Mouse (Mus musculus): Measurements from ENCODE around the gene 4921530L21Rik. TPM values are rescaled to one million over a fixed set of nuclear protein-coding genes. Genes with fewer than 3 reads are reported as not detected.

Gene 4921530L21Rik
- polyA plus RNA-seq (2016; fragmentation: Nextera tagmentation; extraction: Ambion mirVana): not detected in 2 replicates

DNA sequence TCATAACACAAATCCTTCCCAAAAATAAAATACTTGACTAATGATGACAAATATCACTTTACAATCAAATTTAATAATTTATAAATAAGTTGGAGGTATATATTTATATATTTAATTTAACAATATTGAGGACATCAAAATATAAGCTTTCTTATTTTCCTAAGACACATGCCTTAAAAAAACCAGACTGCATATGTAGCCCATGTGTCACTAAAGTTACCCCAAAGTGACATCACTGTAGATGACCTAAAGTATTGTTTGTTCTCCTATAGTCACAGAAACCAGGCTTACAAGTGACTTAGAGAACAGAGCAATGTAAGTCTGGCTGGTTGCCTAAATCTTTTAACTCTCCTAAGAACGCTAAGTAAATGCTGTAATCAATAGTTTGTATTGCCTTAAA, at the start of gene 4921530L21Rik:
4921530L21Rik (plus strand) TSS at position 301 of the 400 bp plus-strand sequence.
- ATAC-seq (ENCODE audit: insufficient number of reproducible peaks, low FRiP score): no peak
- H3K9me3 ChIP-seq (replicated peaks): no peaks in the 10 kb centered on the region

DNA sequence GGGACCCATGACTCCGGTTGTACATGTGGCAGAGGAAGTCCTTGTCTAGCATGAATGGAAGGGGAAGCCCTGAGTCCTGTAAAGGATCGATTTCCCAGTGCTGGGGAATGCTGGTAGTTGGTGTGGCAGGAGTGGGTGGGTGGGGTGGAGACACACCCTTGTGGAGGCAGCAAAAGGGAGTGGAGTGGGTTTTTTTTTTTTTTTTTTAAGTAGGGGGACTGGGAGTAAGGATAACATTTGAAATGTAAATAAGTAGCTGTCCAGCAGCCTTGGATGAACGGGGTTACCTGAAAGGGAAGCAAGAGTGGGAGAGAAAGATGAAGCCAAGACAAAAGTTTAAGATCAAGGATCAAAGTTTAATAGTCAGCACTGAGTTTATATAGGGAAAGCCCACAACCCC, 47.2 kb upstream of the 4921530L21Rik start:
- no peak for ATAC-seq (ENCODE audit: insufficient number of reproducible peaks, low FRiP score)
- WGBS: 60% methylated on average over 3 of the region's 3 CpGs

More for the DNA sequence above, at the start of gene 4921530L21Rik:
- Histone ChIP-seq H3K4me2 (no peak within 1 kb of the TSS), H3K4me3 (no peak within 1 kb of the TSS), H3K9ac (no peak within 1 kb of the TSS), H3K36me3 (no peaks in the 10 kb centered on the region), H3K27ac (ENCODE audit: poor library complexity, severe bottlenecking) (no peak within 1 kb of the TSS), H3K4me1 (replicated peaks) (no peaks in the 10 kb centered on the region), H3K27me3 (replicated peaks) (no peaks in the 10 kb centered on the region)
- 87% methylated on average over 1 of the region's 1 CpGs for WGBS

DNA sequence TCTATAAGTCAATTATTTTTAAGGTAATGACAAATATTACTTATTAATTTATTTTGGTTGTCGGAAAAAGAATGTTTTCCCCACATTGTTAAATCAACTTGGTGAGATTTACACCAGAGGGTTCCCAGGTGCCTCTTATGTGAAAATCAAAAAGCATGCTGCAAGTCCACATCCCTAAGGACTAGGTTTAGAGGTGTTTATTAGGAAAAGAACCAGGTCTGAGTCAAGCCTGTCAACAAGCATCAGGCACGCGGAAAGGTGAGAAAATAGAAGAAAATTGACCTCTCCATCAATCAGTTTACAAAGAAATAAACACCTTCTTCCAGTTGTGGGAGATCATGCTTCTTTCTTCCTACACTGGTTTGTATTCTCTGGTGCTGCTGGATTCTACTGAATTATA, 18.1 kb upstream of the 4921530L21Rik start:
- Histone ChIP-seq H3K4me3 (no peak overlapping the region), H3K4me1 (replicated peaks) (no peaks in the 10 kb centered on the region), H3K9me3 (replicated peaks) (no peaks in the 10 kb centered on the region), H3K9ac (no peak overlapping the region), H3K4me2 (no peak overlapping the region), H3K27ac (ENCODE audit: poor library complexity, severe bottlenecking) (no peak overlapping the region), H3K27me3 (replicated peaks) (no peaks in the 10 kb centered on the region), H3K36me3 (no peaks in the 10 kb centered on the region)
- no peak for ATAC-seq (ENCODE audit: insufficient number of reproducible peaks, low FRiP score)
- 79% methylated on average over 3 of the region's 3 CpGs for WGBS

More for the DNA sequence above, 47.2 kb upstream of the 4921530L21Rik start:
- H3K27me3 ChIP-seq (replicated peaks): no peaks in the 10 kb centered on the region
- no peak overlapping the region for H3K4me2 ChIP-seq
- no peaks in the 10 kb centered on the region for H3K4me1 ChIP-seq (replicated peaks)
- no peak overlapping the region for H3K27ac ChIP-seq (ENCODE audit: poor library complexity, severe bottlenecking)
- no peaks in the 10 kb centered on the region for H3K9me3 ChIP-seq (replicated peaks)
- no peak overlapping the region for H3K9ac ChIP-seq
- H3K4me3 ChIP-seq: no peak overlapping the region
- no peaks in the 10 kb centered on the region for H3K36me3 ChIP-seq

DNA sequence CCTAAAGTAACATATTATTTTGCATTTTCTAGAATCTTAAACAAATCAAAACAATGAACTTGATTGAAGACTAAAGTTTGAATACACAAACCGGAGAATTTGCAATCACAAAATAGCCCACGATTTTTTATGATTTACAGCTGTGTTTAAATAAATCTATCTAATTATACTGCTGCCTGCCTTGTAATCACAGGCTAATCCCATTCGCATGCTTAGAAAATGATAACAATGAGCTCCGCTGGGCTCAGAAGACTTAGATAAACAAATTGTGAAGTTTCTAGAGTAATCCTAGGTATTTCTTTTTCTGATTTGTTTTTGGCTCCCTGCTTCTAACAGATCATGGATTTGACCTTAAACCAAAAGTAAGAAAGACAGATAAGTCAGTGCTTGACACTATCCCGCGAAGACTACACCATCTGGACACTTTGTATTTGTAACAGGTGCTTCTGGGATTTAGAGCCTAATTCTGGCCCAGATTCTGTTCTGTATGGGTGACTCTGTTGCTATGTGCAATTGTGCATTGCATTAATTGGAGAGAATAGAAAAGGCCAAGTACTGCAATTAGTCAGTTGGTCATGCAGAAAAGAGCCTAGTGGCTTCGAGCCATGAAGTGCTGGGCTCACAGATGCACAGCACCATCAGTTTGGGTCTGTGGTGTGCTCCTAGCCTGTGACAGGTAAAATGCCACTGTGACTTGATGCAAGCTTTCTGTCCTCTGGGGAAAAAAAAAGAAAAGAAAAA, 15.2 kb upstream of the 4921530L21Rik start:
- no peak for ATAC-seq (ENCODE audit: insufficient number of reproducible peaks, low FRiP score)
- H3K4me1 ChIP-seq (replicated peaks): no peaks in the 10 kb centered on the region

DNA sequence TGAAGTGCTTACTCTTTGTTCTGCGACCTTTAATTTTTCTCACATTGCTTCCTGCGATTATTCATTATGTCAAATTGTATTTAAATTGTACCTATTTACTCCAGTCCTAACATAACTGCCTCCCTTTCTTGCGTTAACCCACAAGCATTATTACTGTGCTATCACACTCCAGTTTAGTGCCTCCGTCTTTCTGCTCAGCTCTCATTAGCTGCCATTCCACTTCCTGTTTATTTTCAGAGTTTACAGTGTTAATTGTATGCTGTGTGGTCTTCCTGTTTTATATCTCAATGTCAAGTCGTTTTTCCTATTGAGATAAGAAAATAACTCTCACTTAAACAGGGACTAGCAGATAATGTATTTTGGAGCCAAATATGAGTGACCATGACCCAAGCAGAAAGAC, 9.0 kb upstream of the 4921530L21Rik start:
- no peak overlapping the region for H3K4me3 ChIP-seq
- H3K9me3 ChIP-seq (replicated peaks): no peaks in the 10 kb centered on the region
- no peak for ATAC-seq (ENCODE audit: insufficient number of reproducible peaks, low FRiP score)
- H3K4me1 ChIP-seq (replicated peaks): no peaks in the 10 kb centered on the region
- H3K36me3 ChIP-seq: no peaks in the 10 kb centered on the region
- no peak overlapping the region for H3K9ac ChIP-seq
- WGBS: 55% methylated on average over 5 of the region's 5 CpGs
- no peak overlapping the region for H3K4me2 ChIP-seq
- H3K27me3 ChIP-seq (replicated peaks): no peaks in the 10 kb centered on the region
- H3K27ac ChIP-seq (ENCODE audit: poor library complexity, severe bottlenecking): no peak overlapping the region

More for the DNA sequence above, 15.2 kb upstream of the 4921530L21Rik start:
- H3K27ac ChIP-seq (ENCODE audit: poor library complexity, severe bottlenecking): no peak overlapping the region
- WGBS: 74% methylated on average over 7 of the region's 7 CpGs
- no peak overlapping the region for H3K9ac ChIP-seq
- no peaks in the 10 kb centered on the region for H3K36me3 ChIP-seq
- no peak overlapping the region for H3K4me2 ChIP-seq
- H3K4me3 ChIP-seq: no peak overlapping the region
- no peaks in the 10 kb centered on the region for H3K27me3 ChIP-seq (replicated peaks)
- no peaks in the 10 kb centered on the region for H3K9me3 ChIP-seq (replicated peaks)

DNA sequence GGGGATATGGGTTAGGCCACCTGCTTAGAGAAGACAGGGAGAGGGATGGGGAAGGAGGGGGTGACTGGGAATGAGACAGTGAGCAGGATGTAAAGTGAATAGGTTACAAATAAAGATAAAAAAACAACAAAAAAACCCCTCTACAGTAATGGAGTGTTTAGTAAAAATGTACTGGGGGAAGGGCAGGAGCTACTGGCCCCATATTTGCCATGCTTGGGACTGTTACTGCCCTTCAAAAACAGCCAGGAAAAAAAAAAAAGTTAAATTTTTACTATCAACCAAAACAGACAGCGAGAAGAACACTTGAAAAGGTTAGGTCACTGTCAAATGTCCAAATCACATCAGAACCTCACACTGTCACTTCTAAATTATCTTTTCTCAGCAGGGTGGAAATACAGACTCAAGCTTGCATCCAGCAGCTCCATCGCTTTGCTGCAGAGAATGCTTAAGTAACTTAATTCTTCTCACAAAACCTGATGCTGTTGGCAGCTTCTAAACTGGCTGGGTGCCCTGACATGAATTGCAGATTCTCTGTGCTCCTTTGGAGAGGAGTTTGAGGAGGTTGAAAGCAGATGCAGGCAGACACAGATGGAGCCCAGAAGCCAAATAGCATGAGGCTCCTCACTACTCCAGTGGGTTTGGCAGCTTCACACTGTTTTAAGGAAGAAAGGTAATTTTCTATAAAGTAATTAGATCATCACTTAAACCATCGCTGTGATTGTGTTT, 4.1 kb upstream of the 4921530L21Rik start:
- Histone ChIP-seq H3K4me3 (no peak overlapping the region), H3K36me3 (no peaks in the 10 kb centered on the region), H3K27me3 (replicated peaks) (no peaks in the 10 kb centered on the region), H3K9me3 (replicated peaks) (no peaks in the 10 kb centered on the region), H3K4me2 (no peak overlapping the region), H3K27ac (ENCODE audit: poor library complexity, severe bottlenecking) (no peak overlapping the region), H3K4me1 (replicated peaks) (no peaks in the 10 kb centered on the region), H3K9ac (no peak overlapping the region)
- no peak for ATAC-seq (ENCODE audit: insufficient number of reproducible peaks, low FRiP score)
- 61% methylated on average over 3 of the region's 3 CpGs for WGBS

DNA sequence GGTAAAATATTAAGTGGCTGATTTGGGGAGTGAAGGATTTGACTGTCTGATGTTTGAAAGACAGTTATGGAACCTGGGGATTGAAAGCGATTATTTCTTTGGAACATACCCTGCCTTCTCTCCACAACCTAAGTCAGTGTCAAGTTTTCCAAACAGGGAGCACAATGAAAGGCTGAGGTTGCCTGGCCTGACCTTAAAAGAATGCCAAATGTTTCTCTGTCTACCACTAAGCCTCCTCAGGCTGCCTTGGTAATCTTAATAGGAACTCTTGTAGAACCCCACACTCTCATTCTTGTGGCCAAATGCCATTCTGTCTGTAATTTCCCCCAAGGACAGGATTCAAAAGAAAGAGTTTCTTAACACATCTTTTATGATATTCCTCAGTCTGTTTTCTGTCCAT, 3.5 kb upstream of the 4921530L21Rik start:
- Histone ChIP-seq H3K9me3 (replicated peaks) (no peaks in the 10 kb centered on the region), H3K27me3 (replicated peaks) (no peaks in the 10 kb centered on the region), H3K36me3 (no peaks in the 10 kb centered on the region), H3K27ac (ENCODE audit: poor library complexity, severe bottlenecking) (no peak overlapping the region), H3K9ac (no peak overlapping the region), H3K4me1 (replicated peaks) (no peaks in the 10 kb centered on the region), H3K4me2 (no peak overlapping the region), H3K4me3 (no peak overlapping the region)
- 85% methylated on average over 1 of the region's 1 CpGs for WGBS
- no peak for ATAC-seq (ENCODE audit: insufficient number of reproducible peaks, low FRiP score)

DNA sequence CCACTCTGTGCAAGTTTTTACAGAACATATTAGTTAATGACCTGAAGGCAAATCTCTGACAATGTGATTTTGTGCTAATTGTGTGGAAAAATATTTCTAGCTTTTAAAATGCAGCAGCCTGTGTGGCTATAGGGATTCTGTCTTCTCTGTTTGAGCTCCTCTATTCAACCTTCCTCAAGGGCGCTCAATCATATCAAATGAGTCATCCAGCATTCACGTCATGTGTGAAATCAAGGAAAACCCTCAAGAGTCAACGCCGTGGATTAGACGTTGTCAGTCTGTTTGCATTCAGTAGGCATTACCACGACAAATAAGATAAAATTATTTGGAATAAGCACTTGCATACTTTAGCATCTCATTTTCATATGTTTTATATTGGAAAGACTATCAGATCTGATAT, 18.4 kb downstream of the 4921530L21Rik start:
- no peak overlapping the region for H3K9ac ChIP-seq
- 78% methylated on average over 6 of the region's 6 CpGs for WGBS
- no peaks in the 10 kb centered on the region for H3K36me3 ChIP-seq
- no peak overlapping the region for H3K27ac ChIP-seq (ENCODE audit: poor library complexity, severe bottlenecking)
- H3K9me3 ChIP-seq (replicated peaks): no peaks in the 10 kb centered on the region
- H3K27me3 ChIP-seq (replicated peaks): no peaks in the 10 kb centered on the region
- H3K4me2 ChIP-seq: no peak overlapping the region
- no peak overlapping the region for H3K4me3 ChIP-seq
- ATAC-seq (ENCODE audit: insufficient number of reproducible peaks, low FRiP score): no peak
- no peaks in the 10 kb centered on the region for H3K4me1 ChIP-seq (replicated peaks)

DNA sequence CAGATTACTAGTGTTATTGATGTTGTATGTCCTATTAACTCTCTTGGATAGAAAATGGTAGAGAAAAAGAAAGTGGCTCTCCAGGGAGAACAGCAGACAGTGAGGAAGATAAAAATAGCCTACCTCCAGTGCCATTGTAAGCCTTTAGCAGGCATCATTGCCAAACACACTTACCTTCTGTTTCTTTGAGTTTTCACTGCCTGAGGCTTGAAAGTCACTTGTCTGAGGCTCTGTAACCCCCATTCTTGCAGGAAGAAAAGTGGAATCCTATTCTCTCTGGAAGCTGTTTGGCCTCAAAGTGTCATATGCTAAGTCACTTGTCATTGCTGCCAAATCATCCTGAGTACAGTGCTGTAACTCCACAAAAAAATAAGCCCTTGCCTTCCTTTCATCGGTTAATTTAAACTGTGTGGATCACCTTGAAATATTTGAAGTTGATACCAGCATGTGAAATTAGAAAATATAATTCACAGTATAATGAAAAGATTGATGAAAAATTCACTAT, 23.6 kb downstream of the 4921530L21Rik start:
- Histone ChIP-seq H3K4me2 (no peak overlapping the region), H3K9me3 (replicated peaks) (no peaks in the 10 kb centered on the region), H3K4me3 (no peak overlapping the region), H3K27ac (ENCODE audit: poor library complexity, severe bottlenecking) (no peak overlapping the region), H3K4me1 (replicated peaks) (no peaks in the 10 kb centered on the region), H3K27me3 (replicated peaks) (no peaks in the 10 kb centered on the region), H3K9ac (no peak overlapping the region), H3K36me3 (no peaks in the 10 kb centered on the region)
- no peak for ATAC-seq (ENCODE audit: insufficient number of reproducible peaks, low FRiP score)
- 89% methylated on average over 1 of the region's 1 CpGs for WGBS

DNA sequence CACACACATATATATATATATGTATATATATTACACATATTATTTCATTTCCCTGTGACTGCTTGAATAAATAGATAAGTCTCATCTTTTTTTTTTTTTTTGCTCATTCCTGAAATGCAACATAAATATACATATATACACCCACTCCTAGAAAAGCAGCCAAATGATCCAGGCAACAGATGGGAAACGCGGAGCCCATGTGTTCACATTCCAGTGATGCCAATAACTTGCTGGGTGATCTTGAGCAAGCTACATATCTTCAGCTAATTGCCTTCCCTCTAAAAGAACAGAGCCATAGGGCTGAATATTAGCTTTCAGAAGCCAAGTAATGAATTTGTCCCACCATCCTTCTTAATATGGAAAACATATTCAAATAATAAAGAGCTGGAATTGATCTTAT, 32.2 kb downstream of the 4921530L21Rik start:
- Histone ChIP-seq H3K27ac (ENCODE audit: poor library complexity, severe bottlenecking) (no peak overlapping the region), H3K4me1 (replicated peaks) (no peaks in the 10 kb centered on the region), H3K9ac (no peak overlapping the region), H3K9me3 (replicated peaks) (no peaks in the 10 kb centered on the region), H3K36me3 (no peaks in the 10 kb centered on the region), H3K4me2 (no peak overlapping the region), H3K27me3 (replicated peaks) (no peaks in the 10 kb centered on the region), H3K4me3 (no peak overlapping the region)
- ATAC-seq (ENCODE audit: insufficient number of reproducible peaks, low FRiP score): no peak
- 82% methylated on average over 2 of the region's 2 CpGs for WGBS

DNA sequence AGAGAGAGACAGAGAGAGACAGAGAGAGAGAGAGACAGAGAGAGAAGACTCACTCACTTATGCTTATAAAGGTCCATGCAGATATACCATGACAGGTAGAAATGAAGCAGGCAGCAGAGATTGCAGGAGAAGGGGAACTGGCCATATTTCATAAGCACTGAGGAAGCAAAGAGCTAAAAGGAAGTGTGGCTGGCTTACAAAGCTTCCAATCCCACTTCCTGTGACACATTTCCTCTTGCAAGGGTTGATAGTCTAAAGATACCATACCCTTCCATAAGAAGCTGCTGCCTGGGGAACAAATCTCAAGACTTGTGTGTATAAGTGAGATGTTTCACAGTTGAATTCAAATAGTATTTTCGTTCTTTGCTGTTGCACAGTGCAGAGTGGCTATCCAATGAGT, 45.7 kb downstream of the 4921530L21Rik start:
- H3K27me3 ChIP-seq (replicated peaks): no peaks in the 10 kb centered on the region
- no peak overlapping the region for H3K9ac ChIP-seq
- no peak overlapping the region for H3K27ac ChIP-seq (ENCODE audit: poor library complexity, severe bottlenecking)
- WGBS: 88% methylated on average over 1 of the region's 1 CpGs
- ATAC-seq (ENCODE audit: insufficient number of reproducible peaks, low FRiP score): no peak
- H3K4me3 ChIP-seq: no peak overlapping the region
- no peaks in the 10 kb centered on the region for H3K36me3 ChIP-seq
- no peak overlapping the region for H3K4me2 ChIP-seq
- no peaks in the 10 kb centered on the region for H3K9me3 ChIP-seq (replicated peaks)
- H3K4me1 ChIP-seq (replicated peaks): no peaks in the 10 kb centered on the region

Data from heart, embryonic 12.5 days (tissue).